Mouse (Mus musculus) urinary bladder, adult 18-20 months (tissue): ENCODE data around the gene Cd300lb.
"Not testable (repeated sequence)": the region's sequence is repeated elsewhere in the genome, so short reads cannot be mapped to it uniquely, and the experiment has no call there.

Experiments
- DNase-seq, 2 experiments: peaks; one replicate each; pipeline ENCODE4 v3.0.0; 2022; ENCODE audit warnings: low spot score in 2 of 2, mixed read lengths in 2 of 2

Gene Cd300lb

DNA sequence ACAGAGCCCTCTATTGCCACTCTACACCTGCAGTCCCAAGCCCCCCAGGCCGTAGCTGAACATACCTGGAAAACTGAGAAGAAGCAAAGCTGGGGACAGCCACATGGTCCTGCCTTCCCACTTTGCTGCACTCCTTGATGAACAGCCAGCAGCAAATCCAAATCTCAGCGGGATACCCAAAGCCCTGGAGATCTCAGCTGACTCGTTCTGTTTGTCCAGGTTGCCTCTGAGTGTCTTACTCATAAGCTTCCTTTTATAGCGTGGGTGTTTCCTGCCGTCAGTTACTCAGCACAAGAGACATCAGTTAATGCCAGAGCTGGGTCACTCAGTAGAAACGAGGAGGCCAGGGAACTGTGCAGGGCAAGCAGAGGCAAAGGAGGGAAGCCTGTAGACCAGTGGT lies at the start of gene Cd300lb:
Cd300lb (minus strand) TSS at position 243 of the 400 bp plus-strand sequence.
- no peak for DNase-seq

DNA sequence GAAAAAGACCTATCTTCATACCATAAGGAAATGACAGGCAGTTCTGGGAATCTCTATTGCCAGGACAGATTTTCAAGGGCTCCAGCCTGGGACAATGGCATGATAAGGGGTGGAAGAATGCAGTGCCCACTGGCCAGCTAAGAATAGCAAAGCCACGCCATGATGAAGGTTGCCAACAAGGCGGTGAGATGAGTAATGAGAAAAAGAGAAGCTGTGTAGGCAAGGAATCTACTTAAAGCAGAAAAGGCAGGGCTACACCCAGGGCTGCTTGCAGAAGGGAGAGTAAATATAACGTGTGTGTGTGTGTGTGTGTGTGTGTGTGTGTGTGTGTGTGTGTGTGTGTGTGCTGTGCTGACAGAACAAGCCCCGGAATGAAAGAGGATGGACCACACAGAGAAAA lies 47.7 kb upstream of the Cd300lb start:
- DNase-seq = no peak

DNA sequence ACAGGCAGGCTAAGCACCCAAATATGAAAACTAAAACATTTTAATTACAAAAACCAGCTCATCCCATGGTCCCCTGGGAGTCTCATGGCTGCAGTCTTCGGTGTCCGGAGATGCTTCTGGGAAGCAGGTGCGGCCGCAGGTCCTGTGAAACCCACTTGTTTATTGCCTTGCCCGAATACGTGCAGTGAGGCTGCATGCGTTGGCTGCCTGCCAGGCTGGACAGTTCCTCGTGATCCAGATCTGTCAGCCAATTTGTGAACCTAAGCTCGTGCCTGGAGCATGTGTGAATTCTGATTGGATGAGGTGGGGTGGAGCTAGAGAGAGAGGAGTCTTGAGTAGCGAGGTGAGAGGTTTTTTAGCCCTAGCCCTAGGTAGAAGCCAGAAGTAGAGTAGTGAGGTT lies 38.5 kb upstream of the Cd300lb start:
- DNase-seq = no peak

- DNase-seq = no peak
These were observed 34.6 kb upstream of the Cd300lb start, which contains the start of gene Cd300c for GRCm38 (mm10) chr11:114968752-114969207. Cd300c (minus strand) TSS chr11:114969157.

GRCm38 (mm10) chr11:114965182-114965828 lies 31.1 kb upstream of the Cd300lb start:
- DNase-seq = no peak

DNA sequence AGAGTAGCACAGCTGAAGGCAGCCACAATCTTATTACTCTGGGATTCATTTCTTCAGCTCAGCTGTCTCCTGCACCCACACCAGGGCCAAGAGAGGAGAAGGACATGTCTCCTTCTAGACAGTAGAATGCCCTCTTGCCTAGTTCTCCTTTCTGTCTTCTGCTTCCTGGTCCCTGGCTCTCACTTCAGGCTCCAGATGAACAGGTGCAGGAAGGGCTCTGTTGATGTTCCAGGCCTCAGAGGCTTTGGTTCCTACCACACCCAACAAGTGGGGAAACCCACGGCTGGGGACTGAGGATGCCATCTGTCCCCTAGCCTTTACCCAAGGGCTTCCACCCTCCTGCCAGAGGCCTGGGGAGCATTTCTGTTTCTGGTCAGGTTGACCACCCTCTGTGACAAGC lies 26.2 kb upstream of the Cd300lb start:
- no peak for DNase-seq

DNA sequence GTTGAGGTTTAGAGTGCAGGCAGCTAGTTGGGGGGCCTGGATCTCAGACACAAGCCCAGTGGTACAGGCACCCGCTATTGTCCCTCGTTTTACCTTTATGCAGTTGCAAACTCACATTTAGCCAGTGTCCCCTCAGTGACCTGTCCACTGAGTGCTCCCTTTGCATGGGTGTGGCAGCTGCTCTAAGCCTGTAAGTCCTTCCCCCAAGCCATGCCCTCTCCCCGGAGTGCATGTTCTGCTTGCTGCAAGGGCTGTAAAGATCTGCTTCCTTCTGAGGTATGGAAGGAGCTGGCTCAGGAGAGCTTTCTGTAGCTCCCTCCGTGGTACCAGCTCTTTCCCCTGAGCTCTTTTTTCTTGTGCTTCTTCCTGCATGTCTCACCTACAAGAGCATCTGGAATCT lies 595 bp downstream of the Cd300lb start:
- DNase-seq = no peak

DNA sequence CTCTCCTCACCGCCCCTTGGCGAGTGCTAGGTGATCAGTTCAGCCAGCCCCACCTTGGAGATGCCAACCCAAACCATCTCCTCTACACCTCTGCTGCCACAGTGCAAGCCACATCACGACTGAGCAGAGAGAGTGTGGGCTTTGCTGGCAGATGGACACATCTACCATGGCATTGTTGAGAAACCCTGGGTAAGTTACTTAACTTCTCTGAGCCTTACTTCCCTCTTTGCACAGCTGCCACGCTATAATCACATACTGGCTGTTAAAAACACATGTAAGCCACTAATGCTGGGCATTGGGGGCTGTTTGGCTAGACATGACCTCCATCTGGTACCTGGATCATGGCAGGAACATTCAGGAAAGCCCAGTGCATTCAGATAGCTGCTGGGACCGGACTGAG lies 3.1 kb downstream of the Cd300lb start:
- no peak for DNase-seq

GRCm38 (mm10) chr11:114929581-114929980 lies 4.6 kb downstream of the Cd300lb start:
- no peak for DNase-seq

GRCm38 (mm10) chr11:114923961-114924360 lies 10.2 kb downstream of the Cd300lb start:
- DNase-seq = no peak

GRCm38 (mm10) chr11:114922439-114922838 lies 11.7 kb downstream of the Cd300lb start:
- no peak for DNase-seq

GRCm38 (mm10) chr11:114917120-114917519 lies 17.1 kb downstream of the Cd300lb start:
- DNase-seq = no peak

DNA sequence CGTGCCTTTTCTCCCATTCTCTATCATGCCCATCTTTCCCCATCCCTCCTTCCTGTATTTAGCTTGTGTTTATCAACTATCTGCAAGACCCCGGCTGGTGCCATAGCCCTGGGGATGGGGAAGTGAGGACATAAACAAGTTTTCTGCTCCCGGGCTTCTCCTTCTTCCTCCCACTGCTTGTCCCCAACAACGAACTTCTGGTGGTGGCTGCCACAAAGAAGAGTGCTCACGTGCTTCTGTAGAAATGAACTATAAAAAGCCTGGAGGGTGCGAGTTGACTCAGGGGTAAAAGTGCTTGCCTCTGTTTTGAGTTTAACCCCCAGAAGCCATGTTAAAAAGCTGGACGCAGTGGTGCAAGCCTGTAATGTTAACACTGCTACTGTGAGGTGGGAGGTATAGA lies 19.2 kb downstream of the Cd300lb start:
- no peak for DNase-seq

GRCm38 (mm10) chr11:114912847-114913246 lies 21.3 kb downstream of the Cd300lb start:
- DNase-seq = peak; percentile 46 to 62

GRCm38 (mm10) chr11:114909538-114909937 lies 24.6 kb downstream of the Cd300lb start:
- not testable (repeated sequence) for DNase-seq

DNA sequence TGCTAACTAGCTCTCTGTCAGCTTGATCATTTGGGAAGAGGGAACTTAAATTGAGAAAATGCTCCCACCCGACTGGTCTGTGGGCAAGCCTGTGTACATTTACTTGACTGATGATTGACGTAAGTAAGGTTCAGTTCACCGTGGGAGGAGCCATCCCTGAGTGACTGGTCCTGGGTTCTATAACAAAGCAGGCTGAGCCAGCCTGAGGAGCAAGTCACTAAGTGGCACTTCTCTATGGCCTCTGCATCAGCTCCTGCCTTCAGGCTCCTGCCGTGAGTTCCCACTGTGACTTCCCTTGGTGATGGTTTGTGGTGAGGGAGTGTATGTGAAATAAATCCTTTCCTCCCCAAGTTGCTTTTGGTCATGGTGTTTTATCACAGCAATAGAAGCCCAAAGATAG lies 26.1 kb downstream of the Cd300lb start:
- DNase-seq = no peak

DNA sequence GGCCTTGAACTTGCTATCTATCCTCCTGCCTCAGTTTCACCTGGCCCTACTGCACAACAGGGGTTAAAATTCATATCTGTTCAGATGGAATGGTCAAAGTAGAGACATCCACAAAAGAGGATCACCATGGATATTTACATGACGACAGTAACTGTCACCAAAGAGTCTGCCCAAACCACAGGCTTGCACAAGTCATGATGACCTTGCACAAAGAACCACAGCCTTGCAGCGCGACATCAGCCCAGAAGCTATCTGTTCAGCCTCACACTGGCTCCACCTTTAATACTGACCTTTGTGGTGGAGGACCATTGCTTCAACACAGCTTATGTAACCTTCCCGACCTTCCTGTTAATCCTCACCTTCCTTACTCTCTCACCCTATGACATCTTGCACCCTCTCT lies 26.6 kb downstream of the Cd300lb start:
- no peak for DNase-seq

GRCm38 (mm10) chr11:114903224-114903623 lies 31.0 kb downstream of the Cd300lb start:
- DNase-seq = no peak

GRCm38 (mm10) chr11:114898026-114898425 lies 36.2 kb downstream of the Cd300lb start:
- no peak for DNase-seq

GRCm38 (mm10) chr11:114896085-114896484 lies 38.1 kb downstream of the Cd300lb start:
- no peak for DNase-seq

- DNase-seq = no peak
These were observed 43.6 kb downstream of the Cd300lb start for GRCm38 (mm10) chr11:114890542-114890941.

- no peak for DNase-seq
These were observed 44.1 kb downstream of the Cd300lb start, which contains the start of gene Cd300a for GRCm38 (mm10) chr11:114889991-114890518. Cd300a (plus strand) TSS chr11:114890041.

DNA sequence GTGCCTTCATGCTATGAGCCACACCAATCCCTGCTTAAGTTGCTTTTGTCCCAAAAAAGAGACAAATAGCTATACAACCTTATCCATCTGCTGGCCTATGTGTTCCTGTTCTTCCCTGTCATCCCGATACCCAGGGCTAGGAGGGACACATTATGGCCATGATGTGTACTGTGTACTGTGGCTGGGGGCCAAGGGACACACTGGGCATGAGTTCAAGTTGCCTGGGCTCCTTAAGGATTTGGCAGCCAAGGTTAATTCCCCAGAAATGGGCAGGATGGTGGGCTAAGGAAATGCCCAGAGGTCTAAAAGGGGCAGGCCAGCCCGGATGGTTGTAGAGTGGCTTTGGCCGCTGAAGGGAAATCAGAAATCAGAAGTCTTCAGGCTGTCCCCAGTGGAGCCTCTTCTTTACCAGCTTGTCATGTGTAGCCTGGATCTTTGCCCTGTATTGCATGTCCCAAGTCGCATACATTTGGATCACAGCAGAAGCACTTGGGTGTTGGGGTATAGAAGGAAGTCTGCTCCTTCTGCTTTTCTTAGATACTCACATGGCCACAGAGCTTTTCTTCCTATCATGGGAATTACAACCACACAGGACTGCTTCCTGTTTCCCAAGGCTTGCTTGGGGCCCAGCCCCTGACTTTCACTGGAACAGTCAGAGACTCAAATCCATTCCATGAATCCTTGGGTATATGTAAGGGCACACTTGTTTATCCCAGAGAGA lies 49.6 kb downstream of the Cd300lb start:
- no peak for DNase-seq
